Mouse (Mus musculus): Measurements from ENCODE around the gene Tom1l1.

DNA sequence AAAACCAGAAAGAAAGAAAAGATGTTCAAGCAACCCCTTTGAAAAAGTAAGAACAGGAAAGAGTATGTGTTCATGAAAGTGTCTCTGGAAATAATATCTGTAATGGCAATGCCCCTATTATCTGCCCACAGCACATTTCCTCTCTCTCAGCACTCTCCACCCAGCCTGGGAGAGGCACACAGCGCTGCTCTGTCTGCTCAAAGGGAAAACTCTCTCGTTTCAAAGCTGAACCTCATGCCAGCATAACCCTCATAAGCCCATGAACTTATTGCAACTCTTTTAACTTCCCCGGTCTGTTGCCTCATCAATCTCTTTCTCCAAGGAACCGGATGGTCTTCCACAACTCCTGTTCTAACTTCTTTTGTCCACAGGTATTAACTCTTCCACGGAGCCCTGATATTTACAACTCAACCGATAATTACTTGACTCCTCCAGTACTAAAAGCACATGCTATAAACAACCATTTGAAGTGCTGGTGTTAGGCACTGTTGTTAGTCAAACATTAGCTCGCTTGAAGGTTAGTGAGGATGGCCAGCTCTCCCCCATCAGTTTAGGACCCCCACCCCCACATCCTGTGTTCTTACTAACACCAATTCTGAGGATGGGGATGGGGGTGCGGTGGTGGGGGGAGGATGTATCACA, 23.7 kb downstream of the Tom1l1 start:
- TF ChIP-seq EP300 (IDR thresholded peaks at IDR 0.05) (no peak), CTCF (IDR thresholded peaks at IDR 0.05) (no peak)
